Mouse (Mus musculus) midbrain, embryonic 11.5 days (tissue): ENCODE results near the gene Fndc10. TPM values are rescaled to one million over a fixed set of nuclear protein-coding genes. Genes with fewer than 3 reads are reported as not detected.
"Not testable (repeated sequence)": the region's sequence is repeated elsewhere in the genome, so short reads cannot be mapped to it uniquely, and the experiment has no call there.

Experiments
- ATAC-seq: fragments of 200-750 bp; cut with Nextera tagmentation; 2 replicates; pipeline ENCODE4 v1.8.0; 2017; ENCODE audit warnings: moderate TSS enrichment, moderate library complexity; ENCODE audit not compliant: low FRiP score
- DNase-seq: peaks from one replicate; pipeline ENCODE4 v3.0.0; 2015; ENCODE audit warnings: low spot score; ENCODE audit errors: missing footprints
- H3K27ac ChIP-seq: fragments of 300-500 bp; sonication (generic); 2 replicates; pipeline ENCODE4 v1.5.1; 2014; ENCODE audit warnings: low read depth, low read length
- H3K27me3 ChIP-seq: fragments of 300-500 bp; sonication (generic); 2 replicates; pipeline ENCODE4 v1.6.1; 2014; ENCODE audit warnings: mild to moderate bottlenecking, low read length, moderate library complexity, mixed read lengths; ENCODE audit not compliant: control insufficient read depth, insufficient read depth
- H3K36me3 ChIP-seq: fragments of 300-500 bp; sonication (generic); 2 replicates; pipeline ENCODE4 v1.6.1; 2014; ENCODE audit warnings: mild to moderate bottlenecking, low read length, moderate library complexity, mixed read lengths; ENCODE audit not compliant: control insufficient read depth, insufficient read depth
- H3K4me1 ChIP-seq: fragments of 300-500 bp; sonication (generic); 2 replicates; pipeline ENCODE4 v1.6.1; 2014; ENCODE audit warnings: low read length; ENCODE audit not compliant: control insufficient read depth, insufficient read depth
- H3K4me2 ChIP-seq: fragments of 300-500 bp; sonication (generic); 2 replicates; pipeline ENCODE4 v1.6.1; 2014; ENCODE audit warnings: mild to moderate bottlenecking, moderate library complexity
- H3K4me3 ChIP-seq: fragments of 300-500 bp; sonication (generic); 2 replicates; pipeline ENCODE4 v1.5.1; 2014; ENCODE audit warnings: low read depth, low read length
- H3K9ac ChIP-seq: fragments of 300-500 bp; sonication (generic); 2 replicates; pipeline ENCODE4 v1.6.1; 2014; ENCODE audit warnings: low read length
- H3K9me3 ChIP-seq: fragments of 300-500 bp; sonication (generic); 2 replicates; pipeline ENCODE4 v1.6.1; 2016; ENCODE audit warnings: low read length; ENCODE audit not compliant: control insufficient read depth
- WGBS: fragments of 180-500 bp; shearing (Covaris S2); extraction: QIAGEN DNeasy Blood & Tissue Kit; methylation state at CpG from one replicate; pipeline ENCODE4 v1.1.7; 2014; 5-methylcytosine and 5-hydroxymethylcytosine counted together
- polyA plus RNA-seq: library from polyadenylated mRNA; unstranded; fragments of >200 nt; fragmentation: Nextera tagmentation; extraction: Ambion mirVana; gene quantifications from 2 replicates; pipeline ENCODE4 v1.2.1, GENCODE M21; 2014

Fndc10 gene
- polyA plus RNA-seq, result 1.3 and 1.5 TPM in 2 replicates

- peak within 1 kb of the TSS; percentile 90 for H3K4me2 ChIP-seq
- DNase-seq (peak; percentile 94), ATAC-seq (peak; percentile 78)
- H3K36me3 ChIP-seq, result no peaks in the 10 kb centered on the region
- H3K27ac ChIP-seq, result no peak within 1 kb of the TSS
- peak within 1 kb of the TSS; percentile 70 for H3K4me3 ChIP-seq
- no peaks in the 10 kb centered on the region for H3K9me3 ChIP-seq
- peak within 1 kb of the TSS; percentile 74 for H3K9ac ChIP-seq
- 2% methylated on average over 27 of the region's 47 CpGs for WGBS
- H3K4me1 ChIP-seq, result 0 out of 2 replicates have a peak, but pooled peaks cover 4% of the 10 kb centered on the region
- H3K27me3 ChIP-seq, result peaks cover 15% of the 10 kb centered on the region
Observed at GRCm38 (mm10) chr4:155694111-155694481, at the start of gene Fndc10. Gene Fndc10 (plus strand): TSS chr4:155694342.

GRCm38 (mm10) chr4:155645308-155645707 is 48.8 kb upstream of the Fndc10 start, which contains the start of gene Gm10563:
Gene Gm10563 (minus strand): TSS chr4:155645408.
- H3K9me3 ChIP-seq, ATAC-seq, DNase-seq, H3K4me2 ChIP-seq, H3K9ac ChIP-seq, H3K27me3 ChIP-seq, H3K27ac ChIP-seq, H3K4me3 ChIP-seq, H3K4me1 ChIP-seq: not testable (repeated sequence)
- 96% methylated on average over 2 of the region's 2 CpGs for WGBS
- peaks cover 43% of the 10 kb centered on the region for H3K36me3 ChIP-seq

- Histone ChIP-seq H3K9me3 (no peaks in the 10 kb centered on the region), H3K4me3 (no peak overlapping the region), H3K36me3 (peaks cover 40% of the 10 kb centered on the region), H3K9ac (no peak overlapping the region), H3K4me2 (no peak overlapping the region), H3K4me1 (no peaks in the 10 kb centered on the region), H3K27me3 (peaks cover 1% of the 10 kb centered on the region; the same call in 1 of the 2 replicates), H3K27ac (no peak overlapping the region)
- 97% methylated on average over 5 of the region's 5 CpGs for WGBS
- ATAC-seq, result no peak
- DNase-seq, result no peak
Observed at GRCm38 (mm10) chr4:155645721-155646120, 48.4 kb upstream of the Fndc10 start.

- Histone ChIP-seq H3K4me2 (no peak overlapping the region), H3K9me3 (no peaks in the 10 kb centered on the region), H3K27ac (no peak overlapping the region), H3K4me1 (peaks cover 17% of the 10 kb centered on the region), H3K9ac (no peak overlapping the region), H3K36me3 (peaks cover 31% of the 10 kb centered on the region), H3K27me3 (peaks cover 36% of the 10 kb centered on the region), H3K4me3 (no peak overlapping the region)
- ATAC-seq, result no peak
- 97% methylated on average over 11 of the region's 11 CpGs for WGBS
- DNase-seq, result no peak
Observed at GRCm38 (mm10) chr4:155649355-155649754, 44.8 kb upstream of the Fndc10 start.

- no peak for DNase-seq
- 71% methylated on average over 15 of the region's 15 CpGs for WGBS
- H3K9me3 ChIP-seq, result no peaks in the 10 kb centered on the region
- no peak overlapping the region for H3K4me3 ChIP-seq
- peaks cover 55% of the 10 kb centered on the region for H3K27me3 ChIP-seq
- H3K27ac ChIP-seq, result no peak overlapping the region
- no peak overlapping the region for H3K4me2 ChIP-seq
- ATAC-seq, result no peak
- peaks cover 23% of the 10 kb centered on the region for H3K4me1 ChIP-seq
- H3K9ac ChIP-seq, result no peak overlapping the region
- H3K36me3 ChIP-seq, result peaks cover 31% of the 10 kb centered on the region
Observed at GRCm38 (mm10) chr4:155651553-155652269, 42.4 kb upstream of the Fndc10 start.

- Histone ChIP-seq H3K9me3 (no peaks in the 10 kb centered on the region), H3K9ac (peak overlapping the region; percentile 60), H3K27ac (no peak overlapping the region), H3K36me3 (peaks cover 27% of the 10 kb centered on the region), H3K4me1 (peaks cover 23% of the 10 kb centered on the region), H3K27me3 (peaks cover 55% of the 10 kb centered on the region), H3K4me3 (peak overlapping the region; percentile 34), H3K4me2 (peak overlapping the region; percentile 72)
- DNase-seq, result peak; percentile 90
- WGBS, result 21% methylated on average over 36 of the region's 36 CpGs
- no peak for ATAC-seq
Observed at GRCm38 (mm10) chr4:155652283-155653085, 41.7 kb upstream of the Fndc10 start.

- H3K36me3 ChIP-seq, result peaks cover 22% of the 10 kb centered on the region
- H3K9ac ChIP-seq, result peak within 1 kb of the TSS; percentile 60
- H3K4me1 ChIP-seq, result peaks cover 23% of the 10 kb centered on the region
- peak within 1 kb of the TSS; percentile 34 for H3K4me3 ChIP-seq
- no peak within 1 kb of the TSS for H3K27ac ChIP-seq
- peak; percentile 62 for ATAC-seq
- no peak for DNase-seq
- no peaks in the 10 kb centered on the region for H3K9me3 ChIP-seq
- WGBS, result under 1% methylated on average over 33 of the region's 33 CpGs
- peak within 1 kb of the TSS; percentile 72 for H3K4me2 ChIP-seq
- peaks cover 55% of the 10 kb centered on the region for H3K27me3 ChIP-seq
Observed at GRCm38 (mm10) chr4:155653086-155653450, 41.1 kb upstream of the Fndc10 start, which contains the start of gene Mmp23. Gene Mmp23 (minus strand): TSS chr4:155653384.

- whole genome bisulfite sequencing, result under 1% methylated on average over 31 of the region's 31 CpGs
- peaks cover 55% of the 10 kb centered on the region for H3K27me3 ChIP-seq
- H3K27ac ChIP-seq, result no peak overlapping the region
- peak overlapping the region; percentile 72 for H3K4me2 ChIP-seq
- DNase-seq (peak; percentile 95), ATAC-seq (peak; percentile 43)
- peaks cover 23% of the 10 kb centered on the region for H3K4me1 ChIP-seq
- no peaks in the 10 kb centered on the region for H3K9me3 ChIP-seq
- peaks cover 20% of the 10 kb centered on the region for H3K36me3 ChIP-seq
- H3K4me3 ChIP-seq, result peak overlapping the region; percentile 34
- H3K9ac ChIP-seq, result peak overlapping the region; percentile 60
Observed at GRCm38 (mm10) chr4:155653451-155654182, 40.5 kb upstream of the Fndc10 start.
